Mouse (Mus musculus) heart, adult 2 months (tissue): Measurements from ENCODE around the gene Saa2.

Experiments used
- CTCF ChIP-seq: fragments of 200-600 bp; IDR thresholded peaks from 2 replicates; pipeline ENCODE4 v1.8.1; 2022; ENCODE audit warnings: antibody characterized with exemption, mild to moderate bottlenecking, moderate library complexity
- POLR2A ChIP-seq: fragments of 200-500 bp; IDR thresholded peaks from 2 replicates; pipeline ENCODE4 v1.6.1; 2011; ENCODE audit warnings: mild to moderate bottlenecking, low read depth, low read length, control low read depth; ENCODE audit not compliant: insufficient read depth

GRCm38 (mm10) chr7:46762601-46763000 is 11.0 kb downstream of the Saa2 start:
- TF ChIP-seq POLR2A = no peak
- TF ChIP-seq CTCF = no peak
